Mouse (Mus musculus) hindbrain, embryonic 16.5 days (tissue): Measurements from ENCODE around the gene Acyp1. TPM values are rescaled to one million over a fixed set of nuclear protein-coding genes. Genes with fewer than 3 reads are reported as not detected.
"Not testable (repeated sequence)": the region's sequence is repeated elsewhere in the genome, so short reads cannot be mapped to it uniquely, and the experiment has no call there.

Experiments
- ATAC-seq: fragments of 200-750 bp; cut with Nextera tagmentation; 2 replicates; pipeline ENCODE4 v1.8.0; 2017; ENCODE audit warnings: moderate TSS enrichment, moderate library complexity
- H3K27ac ChIP-seq: fragments of 300-500 bp; sonication (generic); 2 replicates; pipeline ENCODE4 v1.5.1; 2014; ENCODE audit warnings: low read depth, mild to moderate bottlenecking, control low read depth, low read length, moderate library complexity
- H3K27me3 ChIP-seq: fragments of 300-500 bp; sonication (generic); replicated peaks from 2 replicates; pipeline ENCODE4 v1.6.1; 2014; ENCODE audit warnings: low read length; ENCODE audit not compliant: control insufficient read depth, insufficient read depth
- H3K36me3 ChIP-seq: fragments of 300-500 bp; sonication (generic); 2 replicates; pipeline ENCODE4 v1.6.1; 2014; ENCODE audit warnings: mild to moderate bottlenecking, low read length, moderate library complexity, mixed read lengths; ENCODE audit not compliant: control insufficient read depth, insufficient read depth
- H3K4me1 ChIP-seq: fragments of 300-500 bp; sonication (generic); 2 replicates; pipeline ENCODE4 v1.6.1; 2014; ENCODE audit warnings: low read depth, low read length; ENCODE audit not compliant: control insufficient read depth, insufficient read depth
- H3K4me2 ChIP-seq: fragments of 300-500 bp; sonication (generic); 2 replicates; pipeline ENCODE4 v1.6.1; 2014; ENCODE audit warnings: mild to moderate bottlenecking, low read length, control low read depth, moderate library complexity
- H3K4me3 ChIP-seq: fragments of 300-500 bp; sonication (generic); 2 replicates; pipeline ENCODE4 v1.5.1; 2014; ENCODE audit warnings: mild to moderate bottlenecking, low read length, control low read depth, moderate library complexity
- H3K9ac ChIP-seq: fragments of 300-500 bp; sonication (generic); 2 replicates; pipeline ENCODE4 v1.6.1; 2014; ENCODE audit warnings: low read depth, mild to moderate bottlenecking, control low read depth, low read length, moderate library complexity
- H3K9me3 ChIP-seq: fragments of 300-500 bp; sonication (generic); 2 replicates; pipeline ENCODE4 v1.6.1; 2014; ENCODE audit warnings: mild to moderate bottlenecking, low read length, moderate library complexity; ENCODE audit not compliant: control insufficient read depth
- WGBS: fragments of 180-500 bp; shearing (Covaris S2); extraction: QIAGEN DNeasy Blood & Tissue Kit; methylation state at CpG from one replicate; pipeline ENCODE4 v1.1.7; 2014; 5-methylcytosine and 5-hydroxymethylcytosine counted together
- polyA plus RNA-seq: library from polyadenylated mRNA; unstranded; fragments of >200 nt; fragmentation: Nextera tagmentation; extraction: Ambion mirVana; gene quantifications from 2 replicates; pipeline ENCODE4 v1.2.1, GENCODE M21; 2015

The Acyp1 gene
- polyA plus RNA-seq, 1 experiment from 2014 or later: 58.4 TPM

DNA sequence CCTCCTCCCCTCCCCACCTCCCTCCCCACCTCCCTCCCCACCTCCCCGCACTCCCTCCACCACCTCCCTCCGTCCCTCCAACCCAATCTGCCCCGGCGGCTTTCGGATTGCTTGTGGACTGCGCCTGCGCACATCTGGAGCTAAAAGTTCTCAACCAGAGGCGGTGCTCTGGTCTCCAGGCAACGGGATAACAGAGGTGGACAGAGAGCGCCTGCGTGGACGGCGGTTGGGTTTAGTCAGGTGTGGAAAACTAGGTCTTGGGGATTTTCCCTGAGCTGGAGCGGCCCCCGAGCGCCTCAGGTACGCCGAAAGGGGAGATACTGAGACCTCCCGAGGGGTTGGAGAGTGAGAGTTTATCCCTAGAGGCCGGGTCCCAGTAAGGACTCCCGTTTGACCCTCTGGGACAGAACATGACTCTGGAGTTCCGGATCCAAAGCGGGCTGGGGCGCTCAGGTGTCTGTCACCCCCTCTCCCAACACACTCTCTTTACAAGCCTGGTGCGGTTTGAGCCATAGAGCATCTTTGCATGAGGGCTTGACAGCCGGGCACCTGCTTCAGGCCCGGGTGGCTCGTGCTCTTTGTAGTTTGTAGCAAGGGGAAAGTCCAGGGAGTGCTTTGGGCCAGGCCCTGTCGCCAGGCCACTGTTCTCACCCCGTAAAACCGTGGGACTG is 383 bp upstream of the Acyp1 start, which contains the start of gene Zc2hc1c:
TSS of gene Zc2hc1c (plus strand) at position 106 of the 671 bp plus-strand sequence.
- peak; percentile 93 for ATAC-seq
- H3K4me2 ChIP-seq: peak within 1 kb of the TSS; percentile 85
- peak within 1 kb of the TSS; percentile 58 for H3K9ac ChIP-seq
- no peak within 1 kb of the TSS; the same call in 1 of the 2 replicates for H3K27ac ChIP-seq
- H3K9me3 ChIP-seq: no peaks in the 10 kb centered on the region; the same call in 1 of the 2 replicates
- H3K36me3 ChIP-seq: no peaks in the 10 kb centered on the region
- 3% methylated on average over 29 of the region's 31 CpGs for WGBS
- H3K27me3 ChIP-seq: no peaks in the 10 kb centered on the region
- H3K4me3 ChIP-seq: peak within 1 kb of the TSS; percentile 53
- H3K4me1 ChIP-seq: peaks cover 11% of the 10 kb centered on the region

DNA sequence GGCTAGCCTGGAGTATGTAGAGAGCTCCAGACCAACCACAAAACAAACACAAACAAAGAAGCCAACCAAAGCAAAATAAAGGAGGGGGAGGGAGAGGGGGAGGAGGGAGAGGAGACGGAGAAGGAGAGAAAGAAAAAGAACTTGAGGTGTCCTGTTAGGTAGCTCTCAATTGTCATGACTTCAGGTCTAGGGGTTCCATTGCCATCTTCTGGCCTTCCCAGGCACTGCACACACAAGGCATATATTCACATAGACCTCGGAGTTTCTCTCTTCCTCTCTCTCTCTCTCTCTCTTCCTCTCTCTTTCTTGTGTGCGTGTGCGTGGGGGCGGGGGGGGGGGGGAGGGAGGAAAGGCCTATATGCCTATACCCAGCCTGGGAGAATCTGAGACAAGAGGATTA is 1.3 kb downstream of the Acyp1 start:
- no peaks in the 10 kb centered on the region for H3K9me3 ChIP-seq
- H3K4me1 ChIP-seq: peaks cover 11% of the 10 kb centered on the region
- H3K27ac ChIP-seq: no peak overlapping the region
- H3K9ac ChIP-seq: no peak overlapping the region
- H3K4me2 ChIP-seq: no peak overlapping the region
- no peak overlapping the region for H3K4me3 ChIP-seq
- WGBS: 45% methylated on average over 2 of the region's 5 CpGs
- H3K36me3 ChIP-seq: no peaks in the 10 kb centered on the region
- H3K27me3 ChIP-seq: no peaks in the 10 kb centered on the region
- no peak for ATAC-seq

GRCm38 (mm10) chr12:85284996-85285395 is 3.2 kb downstream of the Acyp1 start:
- no peaks in the 10 kb centered on the region for H3K36me3 ChIP-seq
- WGBS: 96% methylated on average over 4 of the region's 4 CpGs
- H3K4me3 ChIP-seq: no peak overlapping the region
- ATAC-seq: no peak
- no peaks in the 10 kb centered on the region for H3K27me3 ChIP-seq
- no peak overlapping the region for H3K27ac ChIP-seq
- peaks cover 11% of the 10 kb centered on the region for H3K4me1 ChIP-seq
- H3K4me2 ChIP-seq: no peak overlapping the region
- H3K9ac ChIP-seq: no peak overlapping the region
- no peaks in the 10 kb centered on the region for H3K9me3 ChIP-seq

DNA sequence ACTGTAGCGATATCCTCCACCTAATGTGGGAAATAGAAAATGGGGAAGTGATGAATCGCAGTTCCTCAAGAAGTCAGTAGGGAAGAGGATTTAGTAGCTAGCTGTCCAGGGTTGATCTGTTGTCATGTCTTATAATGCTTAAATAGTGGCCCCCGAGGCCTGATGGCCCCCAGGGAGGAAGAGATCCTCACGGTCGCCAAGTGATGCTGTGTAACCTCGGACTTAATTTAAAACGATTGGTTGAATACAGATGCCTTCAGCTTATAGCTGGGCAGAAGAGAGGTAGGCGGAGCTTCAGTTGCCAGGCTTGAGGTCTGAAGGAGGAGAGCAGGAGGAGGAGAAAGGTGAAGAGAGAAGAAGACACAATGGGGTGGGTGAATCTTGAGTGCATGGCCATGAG is 3.9 kb downstream of the Acyp1 start:
- WGBS: 64% methylated on average over 8 of the region's 8 CpGs
- H3K9me3 ChIP-seq: no peaks in the 10 kb centered on the region
- H3K4me1 ChIP-seq: peaks cover 14% of the 10 kb centered on the region
- no peak overlapping the region for H3K9ac ChIP-seq
- no peaks in the 10 kb centered on the region for H3K36me3 ChIP-seq
- no peak for ATAC-seq
- H3K27me3 ChIP-seq: no peaks in the 10 kb centered on the region
- no peak overlapping the region for H3K4me3 ChIP-seq
- no peak overlapping the region for H3K4me2 ChIP-seq
- no peak overlapping the region for H3K27ac ChIP-seq

- not testable (repeated sequence) for H3K4me2 ChIP-seq, H3K4me1 ChIP-seq, H3K9me3 ChIP-seq, H3K4me3 ChIP-seq, H3K27ac ChIP-seq, H3K9ac ChIP-seq, H3K36me3 ChIP-seq, H3K27me3 ChIP-seq, ATAC-seq
- WGBS: 90% methylated on average over 1 of the region's 4 CpGs
Measured at GRCm38 (mm10) chr12:85281756-85282155, 6.5 kb downstream of the Acyp1 start.

DNA sequence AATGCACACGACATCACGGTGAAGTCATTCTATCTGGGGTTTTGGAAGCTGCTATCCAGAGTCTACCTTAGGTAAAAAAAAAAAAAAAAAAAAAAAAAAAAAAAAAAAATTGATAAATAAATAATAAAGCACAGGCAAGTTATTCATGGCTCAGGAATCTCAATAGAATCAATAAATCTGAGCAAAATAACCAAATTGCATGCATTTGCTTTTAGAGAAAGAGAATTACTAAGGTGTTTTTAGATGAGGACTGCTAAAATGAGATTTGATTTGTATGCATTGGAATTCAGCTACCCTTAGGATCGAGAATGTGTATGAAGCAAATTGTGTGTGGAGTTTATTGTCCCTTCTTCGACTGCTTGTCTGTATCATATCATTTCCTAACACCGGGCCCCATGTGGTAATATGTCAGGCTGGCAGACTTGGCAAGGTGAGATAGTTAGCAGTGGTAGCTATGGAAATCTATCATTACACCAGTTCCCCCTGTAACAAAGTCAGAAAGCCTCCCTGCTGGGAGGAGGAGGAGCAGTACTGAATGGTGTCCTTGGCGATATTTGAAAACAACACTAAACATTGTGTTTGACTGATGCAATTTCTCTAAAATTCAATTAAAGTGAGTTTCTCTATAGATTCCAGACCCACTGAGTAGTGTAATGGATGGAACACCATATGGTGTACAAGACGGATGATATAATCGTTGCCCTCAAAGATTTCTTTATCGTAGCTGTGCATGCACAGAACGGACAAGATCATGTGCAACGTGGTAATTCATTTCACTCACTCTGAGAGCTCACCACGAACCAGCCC is 7.2 kb downstream of the Acyp1 start:
- Histone ChIP-seq H3K27ac (no peak overlapping the region; the same call in 1 of the 2 replicates), H3K4me2 (peak overlapping the region; percentile 95), H3K36me3 (no peaks in the 10 kb centered on the region), H3K4me1 (peaks cover 6% of the 10 kb centered on the region), H3K9ac (no peak overlapping the region), H3K9me3 (no peaks in the 10 kb centered on the region), H3K27me3 (no peaks in the 10 kb centered on the region), H3K4me3 (peak overlapping the region; percentile 85)
- WGBS: 52% methylated on average over 12 of the region's 12 CpGs
- peak; percentile 3; the same call in 1 of the 2 replicates for ATAC-seq

- peak overlapping the region; percentile 82 for H3K27ac ChIP-seq
- peaks cover 6% of the 10 kb centered on the region for H3K4me1 ChIP-seq
- 0% methylated on average over 31 of the region's 31 CpGs for WGBS
- H3K9me3 ChIP-seq: no peaks in the 10 kb centered on the region
- no peaks in the 10 kb centered on the region for H3K27me3 ChIP-seq
- H3K36me3 ChIP-seq: no peaks in the 10 kb centered on the region
- peak; percentile 99 for ATAC-seq
- H3K4me3 ChIP-seq: peak overlapping the region; percentile 85
- H3K4me2 ChIP-seq: peak overlapping the region; percentile 95
- H3K9ac ChIP-seq: peak overlapping the region; percentile 89
Measured at GRCm38 (mm10) chr12:85280105-85280844, 8.0 kb downstream of the Acyp1 start.

GRCm38 (mm10) chr12:85279396-85280080 is 8.7 kb downstream of the Acyp1 start:
- 2% methylated on average over 10 of the region's 10 CpGs for WGBS

More at GRCm38 (mm10) chr12:85279396-85280080, 8.7 kb downstream of the Acyp1 start:
- Histone ChIP-seq H3K9ac (peak overlapping the region; percentile 89), H3K27ac (peak overlapping the region; percentile 82), H3K9me3 (no peaks in the 10 kb centered on the region), H3K4me2 (peak overlapping the region; percentile 95), H3K36me3 (peaks cover 3% of the 10 kb centered on the region; the same call in 1 of the 2 replicates), H3K4me3 (peak overlapping the region; percentile 85), H3K4me1 (peaks cover 6% of the 10 kb centered on the region), H3K27me3 (no peaks in the 10 kb centered on the region)
- ATAC-seq: peak; percentile 16; the same call in 1 of the 2 replicates
